Mouse (Mus musculus) cerebellum, postnatal 10 days (tissue): ENCODE measurements around the gene Kcnk4.

Experiments
- DNase-seq, 2 experiments: peaks; one replicate each; pipeline ENCODE4 v3.0.0; 2021; ENCODE audit warnings: mixed read lengths in 2 of 2

The Kcnk4 gene

GRCm38 (mm10) chr19:6936299-6936698, 2.0 kb upstream of the Kcnk4 start:
- DNase-seq: peak; percentile 59 to 64

GRCm38 (mm10) chr19:6933436-6934194, 700 bp downstream of the Kcnk4 start:
- DNase-seq: peak; percentile 71 to 76

GRCm38 (mm10) chr19:6933102-6933435, 1.2 kb downstream of the Kcnk4 start:
- DNase-seq: no peak

- DNase-seq: no peak
Observed at GRCm38 (mm10) chr19:6932018-6932417, 2.3 kb downstream of the Kcnk4 start.

- DNase-seq: no peak
Observed at GRCm38 (mm10) chr19:6931002-6931401, 3.3 kb downstream of the Kcnk4 start.

- no peak for DNase-seq
Observed at GRCm38 (mm10) chr19:6928080-6928479, 6.2 kb downstream of the Kcnk4 start.

- peak in 1 of 2 experiments; percentile 40 for DNase-seq
Observed at GRCm38 (mm10) chr19:6926559-6927255, 7.6 kb downstream of the Kcnk4 start.

- DNase-seq: peak in 1 of 2 experiments; percentile 44
Observed at GRCm38 (mm10) chr19:6925611-6926329, 8.5 kb downstream of the Kcnk4 start.

- no peak for DNase-seq
Observed at GRCm38 (mm10) chr19:6925307-6925573, 9.1 kb downstream of the Kcnk4 start, which contains the start of gene Catsperz. TSS of gene Catsperz (minus strand) at chr19:6925380.

- peak; percentile 95 to 97 for DNase-seq
Observed at GRCm38 (mm10) chr19:6924461-6925306, 9.6 kb downstream of the Kcnk4 start.

GRCm38 (mm10) chr19:6922901-6923735, 11.2 kb downstream of the Kcnk4 start:
- no peak for DNase-seq

GRCm38 (mm10) chr19:6921647-6922567, 12.4 kb downstream of the Kcnk4 start, which contains the start of gene Esrra:
TSS of gene Esrra (minus strand) at chr19:6921813.
- peak; percentile 100 for DNase-seq

GRCm38 (mm10) chr19:6920741-6921636, 13.3 kb downstream of the Kcnk4 start:
- DNase-seq: peak; percentile 71 to 72

GRCm38 (mm10) chr19:6919876-6920740, 14.2 kb downstream of the Kcnk4 start:
- peak; percentile 55 to 62 for DNase-seq

- DNase-seq: no peak
Observed at GRCm38 (mm10) chr19:6919431-6919830, 14.9 kb downstream of the Kcnk4 start.

GRCm38 (mm10) chr19:6918321-6918720, 16.0 kb downstream of the Kcnk4 start:
- no peak for DNase-seq

- DNase-seq: no peak
Observed at GRCm38 (mm10) chr19:6916496-6916895, 17.8 kb downstream of the Kcnk4 start.

GRCm38 (mm10) chr19:6915276-6915675, 19.0 kb downstream of the Kcnk4 start:
- DNase-seq: no peak

GRCm38 (mm10) chr19:6914540-6914939, 19.8 kb downstream of the Kcnk4 start:
- no peak for DNase-seq
